Mouse (Mus musculus): ENCODE data around the gene Cdpf1.

Cdpf1 gene

DNA sequence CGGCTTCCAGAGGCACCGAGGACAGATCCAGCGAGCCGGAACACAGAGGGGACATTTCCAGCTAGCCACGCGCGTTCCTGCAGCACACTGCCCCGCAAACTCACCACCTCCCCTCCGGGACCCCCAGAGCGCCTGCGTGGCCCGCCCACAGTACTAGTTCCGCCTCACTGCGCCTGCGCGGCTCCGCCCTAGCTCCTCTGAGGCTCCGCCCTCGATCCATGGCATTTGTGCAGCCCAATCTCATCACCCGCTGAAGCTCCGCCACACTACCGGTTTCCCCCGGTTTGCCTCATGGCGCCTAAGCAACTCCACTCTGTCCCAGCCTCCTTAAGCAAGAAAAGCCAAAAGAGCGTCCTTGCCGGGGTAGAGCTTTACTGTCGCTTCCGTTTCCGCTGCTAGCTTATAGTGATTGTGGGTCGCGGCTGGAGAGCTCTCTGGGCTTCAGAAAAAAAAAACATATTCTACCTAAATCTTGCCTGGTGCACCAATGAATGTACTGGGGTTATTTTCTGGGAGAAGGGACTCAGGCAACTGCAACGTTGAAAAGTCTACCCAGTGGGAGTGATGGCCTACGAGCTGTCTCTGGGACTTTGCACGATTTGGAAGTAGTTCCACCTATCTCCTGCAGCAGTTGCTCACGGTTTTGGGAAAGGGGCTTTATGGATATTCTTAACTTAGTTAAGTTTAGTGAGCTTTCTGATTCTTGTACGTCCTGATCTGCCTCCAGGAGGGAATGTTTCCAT, at the start of gene Cdpf1:
TSS of gene Cdpf1 (minus strand) at position 163 of the 743 bp plus-strand sequence.
- DNase-seq (ENCODE audit: low spot score), result peak; percentile 94

- peak; percentile 71 for DNase-seq (ENCODE audit: low spot score)
Measured at GRCm38 (mm10) chr15:85859490-85860031, 48.1 kb upstream of the Cdpf1 start, which contains the start of gene Gtse1. TSS of gene Gtse1 (plus strand) at chr15:85859745.

DNA sequence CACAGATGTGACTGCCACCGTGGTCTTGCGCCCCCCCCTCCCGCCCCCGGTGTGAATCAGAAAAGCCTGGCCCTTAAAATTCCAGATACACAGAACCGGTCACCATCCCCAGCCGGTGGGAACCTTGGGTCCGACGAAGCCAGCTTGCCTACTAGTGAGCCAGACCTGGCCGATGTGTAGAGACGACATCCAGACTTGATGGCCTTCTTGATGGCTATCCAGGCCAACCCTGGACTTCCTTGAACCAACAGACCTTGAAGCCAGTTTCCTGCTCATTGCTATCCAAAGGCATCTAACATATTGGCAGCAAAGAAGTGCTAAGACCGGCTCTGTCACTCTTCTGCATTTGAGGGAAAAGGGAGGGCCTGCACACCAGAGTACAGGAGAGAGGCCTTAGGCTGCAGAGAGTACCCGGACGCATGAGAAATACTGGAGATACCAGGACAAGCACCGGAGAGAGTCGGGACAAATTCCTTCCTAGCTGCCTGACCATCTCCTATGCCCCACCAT, 47.5 kb upstream of the Cdpf1 start:
- no peak for DNase-seq (ENCODE audit: low spot score)

DNA sequence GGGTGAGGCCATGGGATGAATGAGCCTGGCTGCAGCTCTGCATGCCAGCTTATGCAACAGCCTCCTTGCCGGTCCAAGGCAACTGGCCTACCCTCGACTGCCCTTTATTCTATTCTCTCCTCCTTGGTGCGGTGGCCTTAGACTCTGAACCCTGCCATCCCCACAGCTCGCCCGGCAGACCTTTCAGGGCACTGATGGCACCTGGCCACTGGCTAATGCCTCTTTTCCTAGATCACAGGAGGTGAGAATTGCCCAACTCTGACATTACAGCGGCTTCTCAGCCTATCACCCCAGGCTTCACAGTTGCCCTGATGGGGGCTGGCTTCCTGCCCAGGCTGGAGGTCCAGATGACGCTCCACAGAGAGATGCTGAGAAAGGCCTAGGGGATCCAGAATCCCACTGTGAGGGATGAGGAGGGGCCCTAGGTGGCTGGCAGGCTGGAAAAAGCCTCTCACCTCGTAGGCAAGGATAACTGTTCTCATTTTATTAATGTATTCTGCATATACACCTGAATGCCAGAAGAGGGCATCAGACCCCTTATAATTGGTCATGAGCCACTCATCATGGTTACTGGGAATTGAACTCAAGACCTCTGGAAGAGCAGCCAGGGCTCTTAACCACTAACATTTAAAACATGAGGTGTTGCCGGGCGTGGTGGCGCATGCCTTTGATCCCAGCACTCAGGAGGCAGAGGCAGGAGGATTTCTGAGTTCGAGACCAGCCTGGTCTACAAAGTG, 40.3 kb upstream of the Cdpf1 start:
- DNase-seq (ENCODE audit: low spot score), result no peak

GRCm38 (mm10) chr15:85845071-85845470, 33.6 kb upstream of the Cdpf1 start:
- DNase-seq (ENCODE audit: low spot score), result no peak

DNA sequence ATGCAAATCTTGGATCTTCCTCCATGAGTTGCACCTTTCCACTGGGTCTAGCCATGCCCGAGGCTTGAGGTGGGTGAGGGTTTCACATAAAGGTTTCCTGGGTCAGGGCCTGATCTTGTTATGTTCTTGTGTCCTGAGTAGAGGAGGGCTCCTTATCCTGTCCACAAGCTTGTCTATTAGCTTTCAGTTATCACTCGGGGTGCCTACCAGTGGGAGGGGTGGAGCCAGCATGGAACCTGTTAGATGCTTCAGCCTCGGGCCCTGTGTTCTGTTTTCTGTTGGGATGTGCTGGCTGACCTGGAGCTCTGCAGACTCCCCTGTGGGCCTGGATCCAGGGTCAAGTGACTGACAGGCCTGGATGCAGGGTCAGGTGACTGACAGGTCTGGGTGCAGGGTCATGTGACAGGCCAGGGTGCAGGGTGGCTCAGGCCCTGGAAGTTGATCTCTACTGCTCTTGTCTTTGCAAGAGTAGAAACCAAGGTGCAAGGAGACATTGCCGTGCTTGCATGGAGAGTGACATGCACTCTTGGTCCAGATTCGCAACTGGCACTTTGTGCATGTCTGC, 30.4 kb upstream of the Cdpf1 start:
- no peak for DNase-seq (ENCODE audit: low spot score)

DNA sequence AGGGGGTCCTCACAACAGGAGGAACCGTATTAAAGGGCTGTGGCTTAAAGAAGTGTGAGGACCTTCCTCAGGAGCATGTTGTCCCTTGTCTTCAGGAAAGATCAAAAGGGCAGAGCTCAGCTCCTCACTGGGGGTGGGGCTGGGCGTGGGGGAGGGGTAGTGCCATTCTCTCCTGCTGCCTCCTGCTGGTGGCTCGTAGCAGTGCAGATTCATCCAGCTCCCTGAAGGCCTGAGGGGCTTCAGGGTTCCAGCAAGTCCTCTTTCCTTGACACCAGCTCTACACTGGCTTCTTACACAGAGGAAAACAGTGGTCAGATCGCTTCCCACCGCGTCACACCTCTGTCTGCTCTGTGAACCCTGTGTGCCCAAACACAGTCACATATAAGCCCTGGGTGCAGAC, 29.5 kb upstream of the Cdpf1 start:
- DNase-seq (ENCODE audit: low spot score), result no peak

- DNase-seq (ENCODE audit: low spot score), result no peak
Measured at GRCm38 (mm10) chr15:85836887-85837286, 25.4 kb upstream of the Cdpf1 start.

DNA sequence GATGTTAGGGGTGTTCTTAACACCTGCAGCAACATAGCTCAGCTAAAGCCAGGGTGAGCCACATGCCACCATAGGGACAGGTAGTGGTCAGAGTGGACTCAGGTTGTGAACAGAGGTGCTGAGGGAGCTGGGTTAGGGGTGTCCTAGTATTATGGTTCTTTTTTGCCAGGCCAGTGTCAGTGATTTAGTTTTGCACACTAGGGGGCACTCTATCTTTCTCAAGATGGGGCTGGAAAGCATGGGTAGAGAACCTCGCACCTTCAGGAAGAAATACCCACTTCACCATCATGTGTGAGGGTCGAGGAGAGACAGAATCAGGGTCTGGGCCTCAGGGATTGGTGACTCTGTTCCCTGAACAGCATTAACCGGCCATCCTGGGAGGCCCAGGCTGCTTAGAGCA, 23.8 kb upstream of the Cdpf1 start:
- no peak for DNase-seq (ENCODE audit: low spot score)

- no peak for DNase-seq (ENCODE audit: low spot score)
Measured at GRCm38 (mm10) chr15:85832599-85832998, 21.1 kb upstream of the Cdpf1 start.

- DNase-seq (ENCODE audit: low spot score), result peak; percentile 30
Measured at GRCm38 (mm10) chr15:85831954-85832590, 20.6 kb upstream of the Cdpf1 start, which contains the start of gene Ttc38. TSS of gene Ttc38 (plus strand) at chr15:85832306.

GRCm38 (mm10) chr15:85829470-85829869, 18.0 kb upstream of the Cdpf1 start:
- DNase-seq (ENCODE audit: low spot score), result no peak

DNA sequence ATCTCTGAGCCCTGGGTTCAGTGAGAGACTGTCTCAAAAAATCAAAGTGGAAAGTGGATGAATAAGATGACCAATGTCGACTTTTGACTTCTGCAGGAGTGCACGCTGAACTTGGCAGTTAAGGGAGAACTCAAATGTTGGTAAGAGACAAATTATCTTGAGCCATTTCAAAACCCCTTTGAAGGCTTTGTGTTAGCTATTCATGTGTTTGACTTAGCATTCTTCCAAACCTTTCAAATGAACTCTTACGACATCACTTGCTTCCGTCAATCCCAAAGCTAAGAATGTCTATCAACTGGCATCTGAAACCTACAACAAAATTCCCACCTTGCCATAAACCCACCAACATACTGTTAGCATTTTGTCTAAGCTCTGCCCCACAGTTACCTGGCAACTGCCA, 16.6 kb upstream of the Cdpf1 start:
- no peak for DNase-seq (ENCODE audit: low spot score)

GRCm38 (mm10) chr15:85826676-85827075, 15.2 kb upstream of the Cdpf1 start:
- DNase-seq (ENCODE audit: low spot score), result no peak

- DNase-seq (ENCODE audit: low spot score), result no peak
Measured at GRCm38 (mm10) chr15:85822011-85822359, 10.5 kb upstream of the Cdpf1 start.

DNA sequence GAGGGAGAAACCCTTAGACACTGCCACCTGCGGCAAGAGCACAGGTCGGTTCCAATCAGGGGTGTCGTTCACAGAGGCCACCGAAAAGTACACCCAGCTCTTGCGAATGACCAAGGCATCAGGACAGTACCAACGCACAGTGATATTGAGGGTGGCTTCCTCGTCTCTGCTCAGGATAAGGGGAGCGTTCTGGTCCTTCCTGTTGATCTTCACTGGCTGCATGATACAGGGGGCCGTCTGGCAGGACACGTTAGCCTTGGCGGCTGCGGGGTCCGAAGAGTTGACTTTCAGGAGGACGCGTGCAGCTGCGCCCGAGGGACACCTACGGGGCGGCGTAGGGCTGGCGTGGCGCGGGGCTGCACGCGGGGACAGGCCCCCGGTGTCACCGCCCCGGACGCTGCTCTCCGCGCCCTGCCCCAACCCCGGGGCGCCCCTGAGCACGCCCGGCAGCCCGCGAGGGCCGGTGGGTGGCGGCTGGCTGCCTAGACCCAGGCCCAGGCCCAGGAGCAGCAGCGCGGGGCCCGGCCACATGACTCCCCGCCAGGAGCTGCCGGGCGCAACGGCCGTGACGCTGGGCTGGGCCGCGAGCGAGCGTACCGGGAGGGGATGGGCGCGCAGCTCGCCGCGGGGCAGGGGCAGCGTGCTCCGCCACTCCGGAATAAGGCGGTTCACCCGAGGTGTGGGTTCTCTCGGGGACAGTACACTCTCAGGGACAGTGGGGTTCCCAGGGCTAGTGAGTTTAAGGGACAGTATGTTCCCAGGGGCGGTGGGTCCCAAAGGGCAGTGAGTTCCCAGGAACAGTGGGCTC, 9.9 kb upstream of the Cdpf1 start, which contains the start of gene Pkdrej:
TSS of gene Pkdrej (minus strand) at position 532 of the 808 bp plus-strand sequence.
- no peak for DNase-seq (ENCODE audit: low spot score)

DNA sequence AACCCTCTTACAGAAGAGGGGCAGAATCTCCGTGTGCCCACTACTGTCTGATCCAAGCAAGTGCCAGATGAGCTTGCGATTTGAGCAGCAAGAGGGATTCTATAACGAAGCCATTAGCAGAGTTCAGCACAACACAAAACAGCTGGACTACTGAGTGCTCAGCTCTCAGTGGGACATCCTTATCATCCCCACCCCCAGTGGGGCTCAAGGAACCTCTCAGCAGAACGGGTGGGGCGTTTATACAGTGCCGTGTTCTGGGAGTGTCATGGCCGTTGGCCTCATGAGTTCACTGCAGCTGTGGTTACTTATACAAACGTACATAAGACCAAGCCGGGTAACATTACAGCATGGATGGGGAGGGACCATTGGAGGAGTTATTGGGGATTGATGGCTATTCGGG, 1.9 kb upstream of the Cdpf1 start:
- no peak for DNase-seq (ENCODE audit: low spot score)

GRCm38 (mm10) chr15:85810806-85811521, 533 bp downstream of the Cdpf1 start:
- no peak for DNase-seq (ENCODE audit: low spot score)

- DNase-seq (ENCODE audit: low spot score), result no peak
Measured at GRCm38 (mm10) chr15:85810462-85810805, 1.1 kb downstream of the Cdpf1 start.

- DNase-seq (ENCODE audit: low spot score), result no peak
Measured at GRCm38 (mm10) chr15:85809091-85809490, 2.4 kb downstream of the Cdpf1 start.

DNA sequence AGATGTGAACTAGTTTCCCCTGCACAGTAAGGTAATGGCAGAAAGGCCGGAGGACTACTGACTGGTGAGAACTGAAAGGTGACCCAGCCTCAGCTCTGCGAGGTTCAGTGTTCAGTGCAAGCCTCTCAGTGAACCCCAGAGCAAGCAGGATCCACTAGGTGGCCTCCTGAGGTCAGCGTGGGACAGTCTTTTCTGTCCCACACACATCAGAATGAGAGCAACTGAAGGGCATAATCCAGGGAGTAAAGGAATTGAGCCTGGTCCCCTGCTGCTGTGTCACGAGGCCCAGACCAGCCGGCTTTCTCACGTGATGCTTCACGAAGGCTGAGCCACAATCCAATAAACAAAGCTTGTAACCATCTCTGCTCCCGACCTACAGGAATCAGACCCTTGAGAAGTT, 3.1 kb downstream of the Cdpf1 start:
- DNase-seq (ENCODE audit: low spot score), result no peak
